In the genomic region with DNA sequence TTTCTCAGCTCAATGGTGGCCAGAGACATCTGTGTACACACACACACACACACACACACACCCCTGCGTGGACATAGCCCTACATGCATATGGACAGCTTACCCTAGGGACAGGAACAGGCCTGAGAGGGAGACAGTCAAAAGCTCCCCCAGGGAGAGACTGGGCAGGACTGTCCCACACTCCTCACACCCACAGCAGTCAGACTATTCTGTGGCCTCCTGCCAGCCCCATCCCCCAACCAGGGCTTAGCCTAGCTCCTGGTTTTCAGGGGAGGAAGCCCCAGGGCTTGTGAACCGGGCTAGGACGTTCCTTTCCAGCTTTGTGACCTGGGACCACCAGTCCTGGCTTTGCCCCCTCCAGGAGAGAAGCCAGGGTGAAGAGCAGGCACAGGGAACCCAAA, we compare ENCODE assay signal across 9 mouse cellular contexts. TPM values are rescaled to one million over a fixed set of nuclear protein-coding genes. Genes with fewer than 3 reads are reported as not detected.
DNase-seq lines count a peak whose midpoint lies in the region; ATAC-seq and TF ChIP-seq lines count a peak whose summit lies in the region.
"Had no signal": no experiment of that assay in that cellular context is flagged by ENCODE, and none has a peak within 500 bp of the region (broad histone marks: within the 10 kb centered on the region; RNA-seq: fewer than 3 reads in every experiment).

No protein-coding gene starts in this region.

- no peak for ATAC-seq in heart, embryonic 13.5 days (ENCODE audit: extremely low read depth, insufficient number of reproducible peaks, low FRiP score, low TSS enrichment)
- ATAC-seq in embryonic facial prominence, embryonic 11.5 days (replicated peaks; ENCODE audit: insufficient number of reproducible peaks, low FRiP score, low TSS enrichment, low read depth) = 0 out of 2 replicates have a peak, but pooled peaks have one; percentile 31
- no peak for ATAC-seq in liver, postnatal 0 days
- no peak for ATAC-seq in CD4-positive, CD25-positive, alpha-beta regulatory T cell, adult 4 months

- H3K4me1 ChIP-seq in heart, embryonic 13.5 days = peaks cover 77% of the 10 kb centered on the region
- peaks cover 24% of the 10 kb centered on the region for H3K4me1 ChIP-seq in embryonic facial prominence, embryonic 11.5 days (ENCODE audit: control insufficient read depth, insufficient read depth, low read length)
- H3K4me1 ChIP-seq in liver, postnatal 0 days (ENCODE audit: insufficient read depth) = peaks cover 3% of the 10 kb centered on the region; the same call in 1 of the 2 replicates

- 18% methylated on average over 3 of the region's 3 CpGs for WGBS in heart, embryonic 13.5 days
- WGBS in embryonic facial prominence, embryonic 11.5 days = 8% methylated on average over 3 of the region's 3 CpGs
- WGBS in liver, postnatal 0 days (ENCODE audit: insufficient replicate concordance) = 19% methylated on average over 3 of the region's 3 CpGs

- peak overlapping the region; percentile 27 for H3K4me2 ChIP-seq in heart, embryonic 13.5 days
- H3K4me2 ChIP-seq in embryonic facial prominence, embryonic 11.5 days (ENCODE audit: low read depth, low read length) = no peak overlapping the region
- no peak overlapping the region for H3K4me2 ChIP-seq in liver, postnatal 0 days (ENCODE audit: low read depth, low read length)
- H3K4me2 ChIP-seq: liver, embryonic 13.5 days had no signal

- peak overlapping the region; percentile 66 for H3K9ac ChIP-seq in heart, embryonic 13.5 days
- no peak overlapping the region for H3K9ac ChIP-seq in embryonic facial prominence, embryonic 11.5 days (replicated peaks; ENCODE audit: low read length)
- H3K9ac ChIP-seq in liver, postnatal 0 days (replicated peaks) = no peak overlapping the region
- H3K9ac ChIP-seq: liver, embryonic 13.5 days had no signal

- no peaks in the 10 kb centered on the region for H3K27me3 ChIP-seq in heart, embryonic 13.5 days (replicated peaks)
- H3K27me3 ChIP-seq in embryonic facial prominence, embryonic 11.5 days (ENCODE audit: control insufficient read depth, insufficient read depth, low read length) = no peaks in the 10 kb centered on the region
- no peaks in the 10 kb centered on the region for H3K27me3 ChIP-seq in liver, postnatal 0 days (ENCODE audit: insufficient read depth, low read length)
- H3K27me3 ChIP-seq: liver, embryonic 13.5 days had no signal

- DNase-seq in heart, postnatal 36 days = no peak
- peak; percentile 43 for DNase-seq in embryonic facial prominence, embryonic 11.5 days (ENCODE audit: low spot score)
- DNase-seq in heart, postnatal 10 days = peak; percentile 49 to 62
- peak; percentile 39 for DNase-seq in liver, postnatal 0 days
- DNase-seq in layer of hippocampus, postnatal 36 days = no peak
- no peak for DNase-seq in gastrocnemius, postnatal 36 days
- DNase-seq: liver, embryonic 13.5 days had no signal

- H3K9me3 ChIP-seq in heart, embryonic 13.5 days = no peaks in the 10 kb centered on the region
- H3K9me3 ChIP-seq in embryonic facial prominence, embryonic 11.5 days (replicated peaks; ENCODE audit: control insufficient read depth, low read length) = no peaks in the 10 kb centered on the region
- no peaks in the 10 kb centered on the region for H3K9me3 ChIP-seq in liver, postnatal 0 days (ENCODE audit: low read length)
- H3K9me3 ChIP-seq: liver, embryonic 13.5 days had no signal

- no peak overlapping the region for H3K4me3 ChIP-seq in heart, embryonic 13.5 days
- H3K4me3 ChIP-seq in embryonic facial prominence, embryonic 11.5 days (ENCODE audit: low read depth, low read length) = no peak overlapping the region
- H3K4me3 ChIP-seq in liver, postnatal 0 days (ENCODE audit: low read depth, low read length) = no peak overlapping the region
- H3K4me3 ChIP-seq: liver, embryonic 13.5 days had no signal

- H3K36me3 ChIP-seq in heart, embryonic 13.5 days = no peaks in the 10 kb centered on the region; the same call in 1 of the 2 replicates
- no peaks in the 10 kb centered on the region for H3K36me3 ChIP-seq in embryonic facial prominence, embryonic 11.5 days (replicated peaks; ENCODE audit: control insufficient read depth, insufficient read depth, low read depth, low read length)
- H3K36me3 ChIP-seq in liver, postnatal 0 days (replicated peaks; ENCODE audit: insufficient read depth, low read length) = no peaks in the 10 kb centered on the region
- H3K36me3 ChIP-seq: liver, embryonic 13.5 days had no signal

- intact Hi-C loops in heart, postnatal 36 days (cut with DNase I) = no loop called here
- intact Hi-C loops in heart, postnatal 10 days (cut with DNase I) = no loop called here
- intact Hi-C loops in gastrocnemius, postnatal 36 days (cut with DNase I) = no loop called here

- no peak for TF ChIP-seq CTCF in liver, postnatal 0 days (IDR thresholded peaks at IDR 0.05; ENCODE audit: low read depth)

- peak overlapping the region; percentile 83 for H3K27ac ChIP-seq in heart, embryonic 13.5 days (replicated peaks)
- no peak overlapping the region; the same call in none of the 2 replicates for H3K27ac ChIP-seq in embryonic facial prominence, embryonic 11.5 days (replicated peaks; ENCODE audit: low read depth, low read length)
- no peak overlapping the region for H3K27ac ChIP-seq in liver, postnatal 0 days (ENCODE audit: low read depth)
- H3K27ac ChIP-seq: liver, embryonic 13.5 days had no signal

- TF ChIP-seq EP300 in liver, postnatal 0 days (IDR thresholded peaks at IDR 0.05; ENCODE audit: low read depth) = no peak

RNA-seq across cellular contexts. Expression of a gene that starts 17.4 kb away (rescaled TPM):
- 6.5 and 8.1 TPM in 2 replicates for polyA plus RNA-seq in heart, embryonic 13.5 days (2015; fragmentation: Nextera tagmentation; extraction: Ambion mirVana)
- 1 to 10 TPM; 5.4 to 6.5 TPM for total RNA-seq in heart, postnatal 36 days (2021)
- polyA plus RNA-seq in embryonic facial prominence, embryonic 11.5 days (2014; fragmentation: Nextera tagmentation; extraction: Ambion mirVana) = 3.7 TPM in 2 replicates
- total RNA-seq in heart, postnatal 10 days (2021) = 1 to 10 TPM; 7.9 to 8.4 TPM
- polyA plus RNA-seq in liver, postnatal 0 days (2015; fragmentation: Nextera tagmentation; extraction: Ambion mirVana) = 0.15 and 0.17 TPM in 2 replicates
- 100 to 1,000 TPM; 107 to 127 TPM for total RNA-seq in layer of hippocampus, postnatal 36 days (2021)
- total RNA-seq in gastrocnemius, postnatal 36 days (2021) = 1 to 10 TPM in 1 of 2 experiments, under 1 TPM in 1; 0.94 to 1.2 TPM
- not detected for polyA plus RNA-seq in CD4-positive, CD25-positive, alpha-beta regulatory T cell, adult 4 months (2017; shearing (Covaris generic))

RNA-seq across cellular contexts. Expression of a gene that starts 38.2 kb away (rescaled TPM):
- 0.23 and 0.47 TPM in 2 replicates for polyA plus RNA-seq in heart, embryonic 13.5 days (2015; fragmentation: Nextera tagmentation; extraction: Ambion mirVana)
- total RNA-seq in heart, postnatal 36 days (2021) = under 1 TPM in 1 of 2 experiments, not detected in 1; 0.47 TPM
- not detected in 2 replicates for polyA plus RNA-seq in embryonic facial prominence, embryonic 11.5 days (2014; fragmentation: Nextera tagmentation; extraction: Ambion mirVana)
- total RNA-seq in heart, postnatal 10 days (2021) = not detected
- 0.07 and 0.15 TPM in 2 replicates for polyA plus RNA-seq in liver, postnatal 0 days (2015; fragmentation: Nextera tagmentation; extraction: Ambion mirVana)
- 1 to 10 TPM; 1.2 to 2.8 TPM for total RNA-seq in layer of hippocampus, postnatal 36 days (2021)
- total RNA-seq in gastrocnemius, postnatal 36 days (2021) = not detected
- not detected for polyA plus RNA-seq in CD4-positive, CD25-positive, alpha-beta regulatory T cell, adult 4 months (2017; shearing (Covaris generic))
- polyA plus RNA-seq: liver, embryonic 13.5 days had no signal

RNA-seq across cellular contexts. Expression of a gene that starts 47.1 kb away (rescaled TPM):
- polyA plus RNA-seq in heart, embryonic 13.5 days (2015; fragmentation: Nextera tagmentation; extraction: Ambion mirVana) = 0.78 TPM in 1 of 2 replicates, not detected in the other
- total RNA-seq in heart, postnatal 36 days (2021) = under 1 TPM in 1 of 2 experiments, not detected in 1; 0.30 TPM
- polyA plus RNA-seq in embryonic facial prominence, embryonic 11.5 days (2014; fragmentation: Nextera tagmentation; extraction: Ambion mirVana) = 0.32 and 1.2 TPM in 2 replicates
- not detected for total RNA-seq in heart, postnatal 10 days (2021)
- 0.21 TPM in 1 of 2 replicates, not detected in the other for polyA plus RNA-seq in liver, postnatal 0 days (2015; fragmentation: Nextera tagmentation; extraction: Ambion mirVana)
- not detected for total RNA-seq in layer of hippocampus, postnatal 36 days (2021)
- under 1 TPM in 1 of 2 experiments, not detected in 1; 0.26 TPM for total RNA-seq in gastrocnemius, postnatal 36 days (2021)
- polyA plus RNA-seq in CD4-positive, CD25-positive, alpha-beta regulatory T cell, adult 4 months (2017; shearing (Covaris generic)) = not detected

RNA-seq across cellular contexts. Expression of a gene that starts 50.1 kb away (rescaled TPM):
- polyA plus RNA-seq in heart, embryonic 13.5 days (2015; fragmentation: Nextera tagmentation; extraction: Ambion mirVana) = not detected in 2 replicates
- total RNA-seq in heart, postnatal 36 days (2021) = 1 to 10 TPM; 1.8 to 2.2 TPM
- polyA plus RNA-seq in embryonic facial prominence, embryonic 11.5 days (2014; fragmentation: Nextera tagmentation; extraction: Ambion mirVana) = not detected in 2 replicates
- total RNA-seq in heart, postnatal 10 days (2021) = 1 to 10 TPM; 6.0 to 6.7 TPM
- polyA plus RNA-seq in liver, postnatal 0 days (2015; fragmentation: Nextera tagmentation; extraction: Ambion mirVana) = 0.75 and 1.6 TPM in 2 replicates
- under 1 TPM in 1 of 2 experiments, not detected in 1; 0.96 TPM for total RNA-seq in layer of hippocampus, postnatal 36 days (2021)
- 1 to 10 TPM; 2.7 to 3.5 TPM for total RNA-seq in gastrocnemius, postnatal 36 days (2021)
- polyA plus RNA-seq in CD4-positive, CD25-positive, alpha-beta regulatory T cell, adult 4 months (2017; shearing (Covaris generic)) = not detected

Comparison
In these comparisons a context has a peak if more than half of its experiments do, and no peak if none do; other contexts are left out.
1. DNase-seq: peak in embryonic facial prominence, embryonic 11.5 days (single experiment), heart, postnatal 10 days (2 of 2) and liver, postnatal 0 days (single experiment); none in heart, postnatal 36 days (0 of 2), layer of hippocampus, postnatal 36 days (0 of 2) and gastrocnemius, postnatal 36 days (0 of 2).
2. RNA of a gene that starts 17.4 kb away (total RNA-seq): 107 to 127 TPM in layer of hippocampus, postnatal 36 days; 7.9 to 8.4 TPM in heart, postnatal 10 days, 5.4 to 6.5 TPM in heart, postnatal 36 days and 0.94 to 1.2 TPM in gastrocnemius, postnatal 36 days; every median in the first group is over 10 times any median in the second.